Mouse (Mus musculus) liver, embryonic 12.5 days (tissue): ENCODE data around the gene Orc5. TPM values are rescaled to one million over a fixed set of nuclear protein-coding genes. Genes with fewer than 3 reads are reported as not detected.

ENCODE experiments used
- ATAC-seq: fragments of 200-750 bp; cut with Nextera tagmentation; 2 replicates; pipeline ENCODE4 v1.8.0; 2017; ENCODE audit warnings: moderate number of reproducible peaks, mild to moderate bottlenecking, moderate library complexity
- H3K27ac ChIP-seq: fragments of 300-500 bp; sonication (generic); 2 replicates; pipeline ENCODE4 v1.5.1; 2016; ENCODE audit warnings: mild to moderate bottlenecking
- H3K27me3 ChIP-seq: fragments of 300-500 bp; sonication (generic); replicated peaks from 2 replicates; pipeline ENCODE4 v1.6.1; 2016; ENCODE audit warnings: mild to moderate bottlenecking, moderate library complexity
- H3K36me3 ChIP-seq: fragments of 300-500 bp; sonication (generic); 2 replicates; pipeline ENCODE4 v1.6.1; 2016; ENCODE audit warnings: mild to moderate bottlenecking, moderate library complexity
- H3K4me1 ChIP-seq: fragments of 300-500 bp; sonication (generic); 2 replicates; pipeline ENCODE4 v1.6.1; 2016
- H3K4me2 ChIP-seq: fragments of 300-500 bp; sonication (generic); 2 replicates; pipeline ENCODE4 v1.6.1; 2016; ENCODE audit warnings: mild to moderate bottlenecking, moderate library complexity
- H3K4me3 ChIP-seq: fragments of 300-500 bp; sonication (generic); 2 replicates; pipeline ENCODE4 v1.5.1; 2016; ENCODE audit warnings: mild to moderate bottlenecking, moderate library complexity
- H3K9ac ChIP-seq: fragments of 300-500 bp; sonication (generic); 2 replicates; pipeline ENCODE4 v1.6.1; 2016; ENCODE audit warnings: mild to moderate bottlenecking, moderate library complexity
- H3K9me3 ChIP-seq: fragments of 300-500 bp; sonication (generic); replicated peaks from 2 replicates; pipeline ENCODE4 v1.6.1; 2016; ENCODE audit warnings: mild to moderate bottlenecking, moderate library complexity
- WGBS: fragments of 180-500 bp; shearing (Covaris S2); methylation state at CpG from one replicate; pipeline ENCODE4 v1.1.7; 2016; ENCODE audit not compliant: insufficient replicate concordance; 5-methylcytosine and 5-hydroxymethylcytosine counted together
- polyA plus RNA-seq: library from polyadenylated mRNA; unstranded; fragments of >200 nt; fragmentation: Nextera tagmentation; extraction: Ambion mirVana; gene quantifications from 2 replicates; pipeline ENCODE4 v1.2.1, GENCODE M21; 2016

The Orc5 gene
- polyA plus RNA-seq, 1 experiment from 2014 or later, result 72.8 TPM

GRCm38 (mm10) chr5:22471243-22471642 is 79.0 kb downstream of the Orc5 start:
- Histone ChIP-seq H3K9ac (no peak overlapping the region), H3K4me2 (no peak overlapping the region), H3K36me3 (no peaks in the 10 kb centered on the region), H3K4me3 (no peak overlapping the region), H3K27me3 (no peaks in the 10 kb centered on the region), H3K27ac (no peak overlapping the region), H3K9me3 (no peaks in the 10 kb centered on the region), H3K4me1 (no peaks in the 10 kb centered on the region)
- ATAC-seq, result no peak
- WGBS, result 69% methylated on average over 4 of the region's 4 CpGs

- no peak overlapping the region for H3K27ac ChIP-seq
- no peaks in the 10 kb centered on the region for H3K9me3 ChIP-seq
- H3K4me2 ChIP-seq, result no peak overlapping the region
- H3K9ac ChIP-seq, result no peak overlapping the region
- no peaks in the 10 kb centered on the region for H3K4me1 ChIP-seq
- no peak overlapping the region for H3K4me3 ChIP-seq
- no peaks in the 10 kb centered on the region for H3K36me3 ChIP-seq
- no peaks in the 10 kb centered on the region for H3K27me3 ChIP-seq
- 72% methylated on average over 15 of the region's 15 CpGs for WGBS
- no peak for ATAC-seq
Observed at GRCm38 (mm10) chr5:22452871-22453661, 97.2 kb downstream of the Orc5 start.

- Histone ChIP-seq H3K9ac (no peak overlapping the region), H3K4me1 (no peaks in the 10 kb centered on the region), H3K4me2 (no peak overlapping the region), H3K27ac (no peak overlapping the region), H3K36me3 (no peaks in the 10 kb centered on the region), H3K4me3 (no peak overlapping the region), H3K27me3 (no peaks in the 10 kb centered on the region), H3K9me3 (no peaks in the 10 kb centered on the region)
- WGBS, result 77% methylated on average over 9 of the region's 9 CpGs
- ATAC-seq, result no peak
Observed at GRCm38 (mm10) chr5:22452452-22452851, 97.8 kb downstream of the Orc5 start.

- Histone ChIP-seq H3K4me1 (no peaks in the 10 kb centered on the region), H3K27me3 (no peaks in the 10 kb centered on the region), H3K27ac (no peak overlapping the region), H3K4me2 (no peak overlapping the region), H3K9ac (no peak overlapping the region), H3K9me3 (no peaks in the 10 kb centered on the region), H3K36me3 (no peaks in the 10 kb centered on the region), H3K4me3 (no peak overlapping the region)
- ATAC-seq, result no peak
- 52% methylated on average over 3 of the region's 3 CpGs for WGBS
Observed at GRCm38 (mm10) chr5:22451764-22452163, 98.5 kb downstream of the Orc5 start.

- Histone ChIP-seq H3K4me1 (no peaks in the 10 kb centered on the region), H3K9ac (no peak overlapping the region), H3K36me3 (no peaks in the 10 kb centered on the region), H3K4me2 (no peak overlapping the region), H3K27me3 (no peaks in the 10 kb centered on the region), H3K4me3 (no peak overlapping the region), H3K9me3 (no peaks in the 10 kb centered on the region), H3K27ac (no peak overlapping the region)
- WGBS, result 40% methylated on average over 3 of the region's 3 CpGs
- no peak for ATAC-seq
Observed at GRCm38 (mm10) chr5:22449492-22449891, 100.7 kb downstream of the Orc5 start.

Other genes with a start within 250 kb of the Orc5 start
- gene Reln, start 205.7 kb downstream of the Orc5 start, polyA plus RNA-seq, result 33.4 and 36.7 TPM in 2 replicates
- gene Lhfpl3, start 195.6 kb upstream of the Orc5 start, polyA plus RNA-seq, result 0.23 and 0.24 TPM in 2 replicates